Mouse (Mus musculus) thymus, adult 2 months (tissue): ENCODE data around the gene Sntb2. TPM values are rescaled to one million over a fixed set of nuclear protein-coding genes. Genes with fewer than 3 reads are reported as not detected.

Experiments used
- DNase-seq: peaks from one replicate; pipeline ENCODE4 v3.0.0; 2021
- H3K27ac ChIP-seq: fragments of 200-500 bp; 2 replicates; pipeline ENCODE4 v1.5.1; 2012; ENCODE audit warnings: low read length, control low read depth; ENCODE audit not compliant: control insufficient read depth, insufficient read depth
- H3K27me3 ChIP-seq: fragments of 200-500 bp; 2 replicates; pipeline ENCODE4 v1.6.1; 2012; ENCODE audit warnings: mild to moderate bottlenecking, low read length, moderate library complexity, mixed read lengths; ENCODE audit not compliant: control insufficient read depth, insufficient read depth
- H3K36me3 ChIP-seq: fragments of 200-500 bp; 2 replicates; pipeline ENCODE4 v1.6.1; 2012; ENCODE audit warnings: mild to moderate bottlenecking, low read length, moderate library complexity; ENCODE audit not compliant: control insufficient read depth, insufficient read depth
- H3K4me1 ChIP-seq: fragments of 200-500 bp; replicated peaks from 2 replicates; pipeline ENCODE4 v1.6.1; 2012; ENCODE audit warnings: low read length; ENCODE audit not compliant: control insufficient read depth, insufficient read depth
- H3K4me3 ChIP-seq: fragments of 200-500 bp; 2 replicates; pipeline ENCODE4 v1.5.1; 2012; ENCODE audit warnings: mild to moderate bottlenecking, low read length, control low read depth, moderate library complexity; ENCODE audit not compliant: control insufficient read depth, insufficient read depth
- CTCF ChIP-seq: fragments of 200-500 bp; IDR thresholded peaks from 2 replicates; pipeline ENCODE4 v1.5.1; 2012; ENCODE audit warnings: mild to moderate bottlenecking, control low read depth, low read length, moderate library complexity, borderline replicate concordance; ENCODE audit not compliant: control insufficient read depth, poor library complexity, insufficient read depth; ENCODE audit errors: extremely low read depth
- POLR2A ChIP-seq: fragments of 200-500 bp; IDR thresholded peaks from 2 replicates; pipeline ENCODE4 v1.6.1; 2012; ENCODE audit warnings: mild to moderate bottlenecking, low read length, control low read depth, moderate library complexity; ENCODE audit not compliant: control insufficient read depth, poor library complexity, insufficient read depth; ENCODE audit errors: extremely low read depth
- WGBS: fragments of 180-500 bp; shearing (Covaris S2); methylation state at CpG from one replicate; pipeline ENCODE4 v1.1.7; 2018; 5-methylcytosine and 5-hydroxymethylcytosine counted together
- polyA plus RNA-seq: library from polyadenylated mRNA; depleted of rRNA; stranded (reverse); fragments of >200 nt; gene quantifications from 2 replicates; pipeline ENCODE4 v1.2.3, GENCODE M21; 2012; rRNA removed

Gene Sntb2
- polyA plus RNA-seq: 4.5 and 4.6 TPM in 2 replicates

- Histone ChIP-seq H3K4me1 (peaks cover 4% of the 10 kb centered on the region; the same call in 1 of the 2 replicates), H3K27me3 (no peaks in the 10 kb centered on the region; the same call in 1 of the 2 replicates), H3K4me3 (peak within 1 kb of the TSS; percentile 57), H3K27ac (no peak within 1 kb of the TSS), H3K36me3 (no peaks in the 10 kb centered on the region)
- WGBS: under 1% methylated on average over 38 of the region's 41 CpGs
- DNase-seq: peak; percentile 91
- TF ChIP-seq CTCF (no peak), POLR2A (no peak)
Measured at GRCm38 (mm10) chr8:106935324-106935869, at the start of gene Sntb2. Gene Sntb2, plus strand, starts transcription at chr8:106935750.

GRCm38 (mm10) chr8:106887336-106888189 lies 48.0 kb upstream of the Sntb2 start:
- Histone ChIP-seq H3K4me1 (peaks cover 4% of the 10 kb centered on the region), H3K4me3 (no peak overlapping the region), H3K27ac (no peak overlapping the region), H3K27me3 (no peaks in the 10 kb centered on the region), H3K36me3 (peaks cover 22% of the 10 kb centered on the region)
- TF ChIP-seq POLR2A (no peak), CTCF (no peak)
- WGBS: 44% methylated on average over 5 of the region's 5 CpGs
- DNase-seq: peak; percentile 74

- no peak for DNase-seq
- H3K36me3 ChIP-seq: peaks cover 17% of the 10 kb centered on the region
- peaks cover 4% of the 10 kb centered on the region for H3K4me1 ChIP-seq
- H3K4me3 ChIP-seq: no peak overlapping the region
- TF ChIP-seq CTCF (no peak), POLR2A (no peak)
- 89% methylated on average over 3 of the region's 3 CpGs for WGBS
- no peak overlapping the region for H3K27ac ChIP-seq
- no peaks in the 10 kb centered on the region for H3K27me3 ChIP-seq
Measured at GRCm38 (mm10) chr8:106888803-106889202, 46.7 kb upstream of the Sntb2 start.

GRCm38 (mm10) chr8:106892210-106892805 lies 43.2 kb upstream of the Sntb2 start:
- WGBS: under 1% methylated on average over 15 of the region's 15 CpGs

GRCm38 (mm10) chr8:106892806-106893451 lies 42.6 kb upstream of the Sntb2 start:
- no peak; the same call in 1 of the 2 replicates for TF ChIP-seq CTCF
- TF ChIP-seq POLR2A: no peak

More at GRCm38 (mm10) chr8:106892210-106892805, 43.2 kb upstream of the Sntb2 start:
- peaks cover 6% of the 10 kb centered on the region for H3K4me1 ChIP-seq
- peak; percentile 62 for DNase-seq
- TF ChIP-seq CTCF (no peak), POLR2A (no peak)
- H3K27me3 ChIP-seq: no peaks in the 10 kb centered on the region
- peak overlapping the region; percentile 57 for H3K27ac ChIP-seq
- peak overlapping the region; percentile 67 for H3K4me3 ChIP-seq
- H3K36me3 ChIP-seq: no peaks in the 10 kb centered on the region; the same call in 1 of the 2 replicates

More at GRCm38 (mm10) chr8:106892806-106893451, 42.6 kb upstream of the Sntb2 start:
- Histone ChIP-seq H3K36me3 (peaks cover under 1% of the 10 kb centered on the region; the same call in 1 of the 2 replicates), H3K4me3 (peak overlapping the region; percentile 67), H3K27me3 (no peaks in the 10 kb centered on the region), H3K27ac (peak overlapping the region; percentile 57), H3K4me1 (peaks cover 6% of the 10 kb centered on the region)
- 1% methylated on average over 51 of the region's 57 CpGs for WGBS
- no peak for DNase-seq
